Mouse (Mus musculus) intestine, embryonic 14.5 days (tissue): ENCODE data around the gene Bcl2l2. TPM values are rescaled to one million over a fixed set of nuclear protein-coding genes. Genes with fewer than 3 reads are reported as not detected.

Source experiments
- ATAC-seq: fragments of 200-750 bp; cut with Nextera tagmentation; replicated peaks from 2 replicates; pipeline ENCODE4 v1.8.0; 2017; ENCODE audit warnings: low read depth, moderate number of reproducible peaks, moderate TSS enrichment, moderate library complexity; ENCODE audit not compliant: low FRiP score, low TSS enrichment
- DNase-seq: peaks from one replicate; pipeline ENCODE4 v3.0.0-alpha.2; 2018; ENCODE audit warnings: low spot score
- H3K27ac ChIP-seq: fragments of 300-500 bp; sonication (generic); 2 replicates; pipeline ENCODE4 v1.5.1; 2014; ENCODE audit warnings: low read depth, mild to moderate bottlenecking, control low read depth
- H3K27me3 ChIP-seq: fragments of 300-500 bp; sonication (generic); replicated peaks from 2 replicates; pipeline ENCODE4 v1.6.1; 2014; ENCODE audit warnings: low read length, control low read depth; ENCODE audit not compliant: control insufficient read depth, insufficient read depth
- H3K36me3 ChIP-seq: fragments of 300-500 bp; sonication (generic); 2 replicates; pipeline ENCODE4 v1.6.1; 2014; ENCODE audit warnings: low read length, control low read depth; ENCODE audit not compliant: control insufficient read depth, insufficient read depth
- H3K4me1 ChIP-seq: fragments of 300-500 bp; sonication (generic); replicated peaks from 2 replicates; pipeline ENCODE4 v1.6.1; 2014; ENCODE audit warnings: low read length, control low read depth, mixed read lengths; ENCODE audit not compliant: control insufficient read depth, insufficient read depth
- H3K4me2 ChIP-seq: fragments of 300-500 bp; sonication (generic); 2 replicates; pipeline ENCODE4 v1.6.1; 2014; ENCODE audit warnings: low read length
- H3K4me3 ChIP-seq: fragments of 300-500 bp; sonication (generic); 2 replicates; pipeline ENCODE4 v1.5.1; 2014; ENCODE audit warnings: low read depth, low read length, control low read depth, mixed read lengths
- H3K9ac ChIP-seq: fragments of 300-500 bp; sonication (generic); 2 replicates; pipeline ENCODE4 v1.6.1; 2014; ENCODE audit warnings: mild to moderate bottlenecking, low read length
- H3K9me3 ChIP-seq: fragments of 300-500 bp; sonication (generic); 2 replicates; pipeline ENCODE4 v1.6.1; 2016; ENCODE audit warnings: low read length, control low read depth; ENCODE audit not compliant: control insufficient read depth
- WGBS: fragments of 180-500 bp; shearing (Covaris S2); extraction: QIAGEN DNeasy Blood & Tissue Kit; methylation state at CpG from one replicate; pipeline ENCODE4 v1.1.7; 2014; 5-methylcytosine and 5-hydroxymethylcytosine counted together
- polyA plus RNA-seq: library from polyadenylated mRNA; unstranded; fragments of >200 nt; fragmentation: Nextera tagmentation; extraction: Ambion mirVana; gene quantifications from 2 replicates; pipeline ENCODE4 v1.2.1, GENCODE M21; 2014

Gene Bcl2l2
- polyA plus RNA-seq, 1 experiment from 2014 or later: 5.2 TPM

DNA sequence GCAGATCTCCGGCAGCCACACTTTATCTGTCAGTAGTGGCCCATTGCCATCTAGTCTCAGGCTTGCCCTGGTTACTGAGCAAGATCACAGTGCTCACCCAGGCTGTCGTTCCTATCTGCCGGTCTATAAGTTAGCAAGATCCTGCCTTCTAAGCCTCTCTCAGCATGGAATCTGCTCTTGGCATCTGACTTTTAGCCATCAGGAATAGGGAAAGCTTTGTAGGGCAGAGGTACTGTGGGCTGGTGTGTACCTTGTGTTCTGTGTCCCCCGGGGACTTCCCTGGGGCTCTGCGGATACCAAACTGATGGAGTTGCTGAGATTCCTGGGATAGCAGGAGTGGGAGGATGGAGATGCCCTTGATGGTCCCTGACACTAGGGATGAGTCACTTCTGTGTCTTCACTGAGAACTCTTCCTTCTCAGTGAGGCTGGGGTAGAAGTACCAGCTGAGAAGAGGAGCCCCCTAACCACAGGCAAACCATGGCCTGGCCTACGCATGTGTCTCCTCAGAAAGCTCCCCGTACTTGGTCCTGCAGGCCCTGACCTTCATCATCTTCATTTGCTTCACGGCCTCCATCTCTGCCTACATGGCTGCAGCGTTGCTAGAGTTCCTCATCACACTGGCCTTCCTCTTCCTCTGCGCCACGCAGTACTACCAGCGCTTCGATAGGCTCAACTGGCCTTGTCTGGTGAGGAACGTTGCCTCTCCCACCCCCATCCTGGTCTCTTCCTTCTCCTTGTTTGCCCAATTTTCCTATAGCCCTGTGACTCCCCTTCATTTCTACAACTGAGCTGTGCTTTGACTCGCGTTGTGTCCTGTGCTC is 54.4 kb downstream of the Bcl2l2 start:
- Histone ChIP-seq H3K4me1 (peaks cover 10% of the 10 kb centered on the region), H3K36me3 (no peaks in the 10 kb centered on the region), H3K27ac (no peak overlapping the region), H3K4me3 (no peak overlapping the region), H3K9ac (no peak overlapping the region), H3K4me2 (no peak overlapping the region), H3K9me3 (no peaks in the 10 kb centered on the region), H3K27me3 (no peaks in the 10 kb centered on the region)
- DNase-seq: no peak
- ATAC-seq: no peak
- WGBS: 89% methylated on average over 16 of the region's 16 CpGs

Other genes with a start within 250 kb of the Bcl2l2 start
- gene Gm17606, start 242.4 kb upstream of the Bcl2l2 start, polyA plus RNA-seq: not detected in 2 replicates
- gene Cdh24, start 242.0 kb upstream of the Bcl2l2 start, polyA plus RNA-seq: 4.0 and 4.9 TPM in 2 replicates
- 83.7 and 90.7 TPM in 2 replicates for gene 1700123O20Rik, start 197.2 kb upstream of the Bcl2l2 start, polyA plus RNA-seq
- gene Acin1, start 196.4 kb upstream of the Bcl2l2 start, polyA plus RNA-seq: 112 TPM in 2 replicates
- gene Gm29776, start 184.5 kb upstream of the Bcl2l2 start, polyA plus RNA-seq: 0.09 and 0.12 TPM in 2 replicates
- 0.28 TPM in 1 of 2 replicates, not detected in the other for gene Cebpe, start 171.2 kb upstream of the Bcl2l2 start, polyA plus RNA-seq
- 24.0 and 26.7 TPM in 2 replicates for gene Slc7a8, start 101.4 kb upstream of the Bcl2l2 start, polyA plus RNA-seq
- gene Rnf212b, start 69.2 kb upstream of the Bcl2l2 start, polyA plus RNA-seq: not detected in 2 replicates
- 7.4 and 10.7 TPM in 2 replicates for gene Homez, start 12.4 kb upstream of the Bcl2l2 start, polyA plus RNA-seq
- 2.9 and 4.1 TPM in 2 replicates for gene Ppp1r3e, start 5.8 kb upstream of the Bcl2l2 start, polyA plus RNA-seq
- 0.28 TPM in 1 of 2 replicates, not detected in the other for gene Gm20521, start 64 bp downstream of the Bcl2l2 start, polyA plus RNA-seq
- gene Pabpn1, start 9.1 kb downstream of the Bcl2l2 start, polyA plus RNA-seq: 134 and 148 TPM in 2 replicates
- gene Slc22a17, start 29.8 kb downstream of the Bcl2l2 start, polyA plus RNA-seq: 32.4 and 34.2 TPM in 2 replicates
- gene Efs, start 42.7 kb downstream of the Bcl2l2 start, polyA plus RNA-seq: 31.4 and 31.6 TPM in 2 replicates
- 0.23 and 0.28 TPM in 2 replicates for gene Il25, start 49.3 kb downstream of the Bcl2l2 start, polyA plus RNA-seq
- 3.3 and 4.6 TPM in 2 replicates for gene Cmtm5, start 52.9 kb downstream of the Bcl2l2 start, polyA plus RNA-seq
- 0.22 and 0.75 TPM in 2 replicates for gene Myh6, start 83.5 kb downstream of the Bcl2l2 start, polyA plus RNA-seq
- not detected in 2 replicates for gene Gm17428, start 93.6 kb downstream of the Bcl2l2 start, polyA plus RNA-seq
- gene Myh7, start 111.2 kb downstream of the Bcl2l2 start, polyA plus RNA-seq: 0.43 and 1.2 TPM in 2 replicates
- gene Ngdn, start 132.1 kb downstream of the Bcl2l2 start, polyA plus RNA-seq: 78.5 and 80.1 TPM in 2 replicates
- gene Zfhx2, start 208.9 kb downstream of the Bcl2l2 start, polyA plus RNA-seq: 5.0 and 5.4 TPM in 2 replicates
- gene Thtpa, start 211.4 kb downstream of the Bcl2l2 start, polyA plus RNA-seq: 20.8 and 24.0 TPM in 2 replicates
- gene Ap1g2, start 223.2 kb downstream of the Bcl2l2 start, polyA plus RNA-seq: 44.7 and 49.8 TPM in 2 replicates
- 1.7 and 2.0 TPM in 2 replicates for gene Jph4, start 233.6 kb downstream of the Bcl2l2 start, polyA plus RNA-seq